Mouse (Mus musculus): ENCODE data around the gene Unc13b.
A peak's percentile ranks its signal among the peaks of the same experiment; 100 is the strongest.
"Not testable (repeated sequence)": the region's sequence is repeated elsewhere in the genome, so short reads cannot be mapped to it uniquely, and the experiment has no call there.

Unc13b gene

GRCm38 (mm10) chr4:43114512-43114911 is 55.8 kb downstream of the Unc13b start:
- DNase-seq: no peak

DNA sequence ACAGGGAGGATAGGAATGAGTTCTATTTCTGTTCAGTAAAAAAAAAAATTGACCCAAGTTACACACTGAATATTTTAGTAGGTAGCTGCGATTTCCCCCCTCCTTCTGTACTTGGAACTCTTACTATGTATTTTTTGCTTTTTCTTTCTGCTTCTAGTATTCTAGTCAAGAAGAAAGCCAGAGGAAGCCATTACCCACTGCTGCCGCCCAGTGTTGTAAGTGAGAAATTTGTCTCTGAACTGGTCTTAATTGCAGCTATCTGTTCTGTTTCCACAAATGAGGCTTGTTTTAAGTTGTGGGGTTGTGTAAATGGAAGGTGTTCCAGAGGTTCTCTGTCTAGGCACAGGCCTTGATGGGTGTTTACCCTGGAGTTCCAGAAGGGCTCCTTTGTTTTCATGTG is 56.2 kb downstream of the Unc13b start:
- peak; percentile 29 to 38 for DNase-seq

DNA sequence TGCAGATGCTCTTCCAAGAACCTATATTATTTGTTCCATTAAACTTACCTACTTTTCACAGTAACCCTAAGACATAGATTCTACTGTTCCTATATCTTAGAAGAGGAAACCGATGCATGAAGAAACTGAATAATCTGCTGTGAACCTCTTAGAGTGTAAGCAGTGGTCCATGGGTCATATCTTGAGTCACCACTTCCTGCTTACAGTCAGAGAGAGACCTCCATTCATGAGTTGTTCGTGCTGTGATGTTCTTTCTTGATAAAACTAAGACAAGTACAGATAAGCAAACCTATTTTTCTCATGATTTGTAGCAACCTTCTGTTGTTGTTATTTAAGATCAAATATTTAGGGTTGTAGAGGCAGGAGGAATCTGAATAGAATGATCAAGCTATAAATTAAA is 57.5 kb downstream of the Unc13b start:
- no peak for DNase-seq

DNA sequence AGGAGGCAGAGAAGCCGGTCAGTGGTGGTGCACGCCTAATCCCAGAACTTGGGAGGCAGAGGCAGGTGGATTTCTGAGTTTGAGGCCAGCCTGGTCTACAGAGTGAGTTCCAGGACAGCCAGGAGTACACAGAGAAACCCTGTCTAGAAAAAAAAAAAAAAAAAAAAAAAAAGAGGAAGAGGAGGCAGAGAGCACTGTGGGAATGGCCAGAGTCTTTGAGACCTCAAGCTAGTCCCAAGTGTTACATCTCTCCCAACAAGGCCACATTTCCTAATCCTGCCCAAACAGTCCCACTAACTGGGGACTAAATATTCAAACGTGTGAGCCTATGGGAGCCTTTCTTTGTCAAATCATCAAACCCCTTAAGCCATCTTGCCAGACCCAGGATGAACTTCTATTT is 71.0 kb downstream of the Unc13b start:
- no peak for DNase-seq

DNA sequence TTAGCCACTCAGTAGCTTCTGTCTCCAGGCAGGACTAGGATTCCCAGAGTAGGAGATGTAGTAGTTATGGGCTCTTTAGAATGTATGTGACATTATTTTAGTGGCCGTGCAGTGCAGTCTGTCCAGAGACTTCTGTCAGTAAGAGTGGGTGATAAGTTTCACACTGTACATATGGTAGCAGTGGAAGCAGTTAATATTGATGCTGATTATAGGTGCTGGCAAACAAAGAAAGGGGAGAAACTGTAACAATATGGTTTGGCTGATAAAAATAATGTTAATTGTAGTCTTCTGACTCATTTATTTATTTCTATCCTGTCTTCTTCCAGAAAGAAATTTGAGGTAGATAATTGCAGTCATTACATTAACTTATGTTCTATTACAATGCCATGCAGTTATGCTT is 83.9 kb downstream of the Unc13b start:
- DNase-seq: no peak

- not testable (repeated sequence) for DNase-seq
Observed at GRCm38 (mm10) chr4:43152413-43152812, 93.7 kb downstream of the Unc13b start.

DNA sequence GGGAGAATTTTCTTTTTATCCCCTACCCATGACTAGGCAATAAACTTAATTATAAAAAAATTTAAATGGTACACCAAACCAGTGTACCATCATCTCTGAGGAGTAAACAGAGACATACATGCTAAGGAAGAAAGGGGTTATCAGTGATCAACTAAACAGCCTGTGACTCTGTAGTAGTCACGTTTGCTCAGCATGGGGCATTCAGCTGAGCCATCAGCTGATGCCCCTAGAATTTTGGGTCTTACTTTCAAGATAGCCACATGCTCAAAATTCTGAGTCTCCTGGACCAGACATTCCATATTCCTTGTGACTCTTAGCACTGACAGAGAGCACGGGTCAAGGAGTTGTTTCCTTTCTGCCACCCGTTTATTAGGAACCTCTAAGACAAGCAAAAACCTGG is 101.3 kb downstream of the Unc13b start:
- DNase-seq: no peak

DNA sequence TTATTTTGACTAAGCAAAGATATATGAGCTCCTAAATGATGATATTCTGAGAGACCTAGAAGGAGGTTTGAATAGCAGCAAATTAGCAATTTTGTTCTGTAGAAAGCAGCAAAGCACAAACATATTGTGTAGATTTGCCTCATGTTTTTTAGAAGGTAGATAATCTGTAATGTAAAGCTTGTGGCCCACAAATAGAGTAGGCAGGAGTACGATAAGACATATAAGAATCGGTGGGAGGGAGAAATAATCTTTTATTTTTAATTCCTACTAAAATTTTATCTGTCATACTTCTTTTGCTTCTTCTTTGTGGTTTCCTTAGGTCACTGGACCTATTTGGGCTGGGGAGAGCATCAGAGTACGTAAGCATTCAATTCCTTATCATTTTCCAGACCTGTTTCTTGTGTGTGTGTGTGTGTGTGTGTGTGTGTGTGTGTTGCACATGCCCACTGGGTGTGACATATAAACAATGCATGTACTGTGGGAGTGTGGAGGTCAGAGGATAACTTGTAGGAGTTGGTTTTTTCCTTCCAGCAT is 102.4 kb downstream of the Unc13b start:
- DNase-seq: no peak

GRCm38 (mm10) chr4:43163205-43163604 is 104.5 kb downstream of the Unc13b start:
- DNase-seq: no peak

DNA sequence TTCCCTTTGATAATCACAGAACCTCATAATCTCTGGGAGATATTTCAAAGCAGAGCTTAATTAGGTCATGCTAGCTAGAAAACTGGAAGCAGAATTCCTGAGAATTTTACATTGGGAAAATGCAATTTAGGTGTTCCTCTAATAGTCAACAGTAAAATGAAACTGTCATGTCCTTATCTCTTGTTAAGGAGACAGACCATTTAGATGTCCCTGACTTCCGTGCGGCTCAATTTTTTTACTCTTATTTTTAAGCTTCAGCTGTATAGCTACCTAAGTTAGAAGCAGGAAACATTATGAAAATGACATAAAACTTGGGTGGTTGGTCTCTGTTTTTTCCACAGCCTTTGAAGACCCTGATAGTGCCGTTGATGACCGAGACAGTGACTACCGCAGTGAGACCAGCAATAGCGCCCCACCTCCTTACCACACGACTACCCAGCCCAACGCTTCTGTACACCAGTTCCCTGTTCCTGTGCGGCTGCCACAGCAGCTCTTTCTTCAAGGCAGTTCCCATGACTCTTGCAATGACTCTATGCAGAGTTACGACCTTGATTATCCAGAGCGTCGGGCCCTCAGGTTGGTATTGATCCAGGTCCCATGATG is 106.8 kb downstream of the Unc13b start:
- no peak for DNase-seq

DNA sequence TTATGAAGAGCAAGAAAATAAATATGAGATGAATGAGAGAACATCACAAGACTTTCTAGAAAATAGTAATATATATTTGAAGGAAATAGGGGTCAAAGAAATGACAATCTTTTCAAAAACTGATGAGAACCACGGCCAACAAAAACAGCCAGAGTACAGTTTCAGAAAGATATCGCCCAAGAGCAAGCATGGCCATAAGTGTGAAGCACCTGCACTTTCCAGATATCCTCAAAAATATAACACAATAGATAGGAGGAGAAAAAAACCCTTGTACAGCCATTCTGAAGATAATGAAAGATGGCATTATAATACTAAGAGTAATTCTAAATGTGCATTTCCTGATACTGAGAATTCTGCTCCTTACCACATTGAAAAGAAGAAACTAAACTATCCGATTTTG is 111.3 kb downstream of the Unc13b start:
- DNase-seq: no peak

- DNase-seq: no peak
Observed at GRCm38 (mm10) chr4:43177126-43177525, 118.4 kb downstream of the Unc13b start.

- no peak for DNase-seq
Observed at GRCm38 (mm10) chr4:43182474-43183168, 123.9 kb downstream of the Unc13b start.

DNA sequence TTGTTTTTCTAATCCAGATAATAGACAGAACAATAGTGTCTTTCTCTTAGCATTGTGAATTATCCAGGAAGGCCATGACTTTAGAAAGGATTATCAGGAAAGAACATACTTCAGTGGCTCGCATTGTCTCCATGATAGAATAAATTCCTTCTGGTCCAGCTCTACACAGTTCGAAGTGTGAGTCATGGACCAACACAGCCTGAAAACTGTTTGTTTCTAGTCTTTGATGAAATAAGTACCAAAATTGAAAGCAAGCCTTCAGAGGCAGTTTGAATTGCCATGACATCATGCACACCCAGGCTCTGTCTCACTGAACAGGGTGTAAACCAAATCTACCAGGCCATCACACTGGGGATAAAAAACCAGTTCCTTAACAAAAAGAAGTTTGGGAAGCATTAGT is 128.7 kb downstream of the Unc13b start:
- DNase-seq: no peak

- no peak for DNase-seq
Observed at GRCm38 (mm10) chr4:43189381-43189780, 130.6 kb downstream of the Unc13b start.

DNA sequence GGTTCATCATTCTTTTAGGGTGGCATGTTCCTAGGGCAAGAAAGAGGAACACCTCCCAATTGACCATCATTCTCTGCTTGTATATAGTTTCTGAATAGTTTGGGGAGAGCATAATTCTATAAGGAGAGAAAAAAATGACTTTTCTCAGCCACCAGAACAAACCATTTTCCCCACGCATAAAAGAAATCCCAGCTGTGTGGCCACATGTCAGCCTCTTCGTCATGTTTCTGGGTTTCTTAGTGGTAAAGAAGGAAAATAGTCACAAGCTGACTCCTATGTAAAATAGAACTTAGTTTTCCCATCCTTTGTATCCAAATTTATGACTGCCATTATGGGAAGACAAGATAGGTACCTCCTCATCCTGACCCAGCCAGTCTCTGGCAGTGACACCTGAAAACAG is 146.2 kb downstream of the Unc13b start:
- no peak for DNase-seq

GRCm38 (mm10) chr4:43205571-43205970 is 146.8 kb downstream of the Unc13b start:
- DNase-seq: no peak

- DNase-seq: no peak
Observed at GRCm38 (mm10) chr4:43206989-43207388, 148.2 kb downstream of the Unc13b start.

GRCm38 (mm10) chr4:43209081-43209579 is 150.4 kb downstream of the Unc13b start:
- DNase-seq: no peak

GRCm38 (mm10) chr4:43209673-43210072 is 150.9 kb downstream of the Unc13b start:
- no peak for DNase-seq

GRCm38 (mm10) chr4:43216491-43216890 is 157.7 kb downstream of the Unc13b start:
- DNase-seq: no peak

GRCm38 (mm10) chr4:43217997-43218396 is 159.2 kb downstream of the Unc13b start:
- DNase-seq: no peak

DNA sequence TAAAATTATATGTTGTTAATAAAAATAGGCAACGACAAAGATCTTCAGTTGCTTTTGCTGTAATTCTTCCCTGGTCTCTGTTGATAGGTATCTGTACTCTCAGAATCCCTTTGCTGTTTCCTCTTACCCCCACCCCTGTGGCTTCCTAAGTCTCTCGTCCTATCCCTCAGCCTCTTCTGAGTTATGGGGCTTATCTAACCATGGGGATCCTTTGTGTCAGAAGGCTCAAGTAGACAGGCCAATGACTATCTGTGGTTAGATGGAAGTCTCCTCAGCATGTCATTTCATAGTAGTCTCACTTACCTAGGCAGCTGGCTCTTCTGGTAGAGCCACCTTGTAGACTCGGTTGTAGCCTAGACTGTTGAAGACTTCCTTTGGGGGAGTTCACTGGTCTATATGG is 173.1 kb downstream of the Unc13b start:
- no peak for DNase-seq

- DNase-seq: no peak
Observed at GRCm38 (mm10) chr4:43232985-43233384, 174.2 kb downstream of the Unc13b start.
